Mouse (Mus musculus) 416B (cell line): ENCODE measurements around the gene Atp5j.

Experiments used
- DNase-seq: peaks from one replicate; pipeline ENCODE4 v3.0.0; 2011; ENCODE audit warnings: low read depth

Atp5j gene

DNA sequence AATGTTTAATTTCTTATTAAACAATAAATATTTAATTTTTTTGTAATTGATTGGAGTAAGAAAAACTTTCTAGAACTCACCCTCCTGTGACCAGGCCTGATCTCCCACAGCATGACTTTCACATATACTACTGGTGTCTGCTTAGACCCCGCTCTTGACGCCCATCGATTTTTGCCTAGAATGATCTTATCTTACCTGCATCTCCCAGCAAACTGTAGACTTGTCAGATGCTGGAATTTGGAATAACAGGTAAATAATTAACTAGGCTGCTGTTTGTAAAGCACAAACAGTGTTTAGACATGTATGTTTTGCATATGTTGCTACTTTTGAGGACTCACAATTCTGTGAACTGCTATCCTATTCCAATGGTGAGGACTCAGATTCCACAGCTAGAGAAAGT lies 29.2 kb downstream of the Atp5j start:
- DNase-seq, result no peak

GRCm38 (mm10) chr16:84804866-84805265 lies 30.6 kb downstream of the Atp5j start:
- no peak for DNase-seq

DNA sequence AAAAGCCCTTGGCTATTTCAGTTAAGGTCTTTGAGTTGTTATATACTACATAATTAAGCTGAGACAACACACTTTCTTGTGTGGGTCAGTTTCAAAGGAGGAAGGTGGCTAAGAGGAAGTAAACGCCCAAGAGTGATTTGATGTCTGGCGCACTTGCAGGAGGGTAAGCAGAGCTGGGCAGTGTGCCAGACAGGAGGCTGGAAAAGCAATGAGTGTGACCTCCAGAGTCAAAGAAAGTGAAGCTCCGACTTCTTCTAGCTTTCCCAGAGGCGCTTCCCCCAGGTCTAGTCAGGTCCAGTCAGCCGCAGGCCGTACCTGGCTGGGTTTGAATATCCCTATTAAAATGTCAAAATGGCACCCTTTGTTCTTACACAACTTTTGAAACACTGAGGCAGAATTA lies 33.2 kb downstream of the Atp5j start:
- peak; percentile 83 for DNase-seq

DNA sequence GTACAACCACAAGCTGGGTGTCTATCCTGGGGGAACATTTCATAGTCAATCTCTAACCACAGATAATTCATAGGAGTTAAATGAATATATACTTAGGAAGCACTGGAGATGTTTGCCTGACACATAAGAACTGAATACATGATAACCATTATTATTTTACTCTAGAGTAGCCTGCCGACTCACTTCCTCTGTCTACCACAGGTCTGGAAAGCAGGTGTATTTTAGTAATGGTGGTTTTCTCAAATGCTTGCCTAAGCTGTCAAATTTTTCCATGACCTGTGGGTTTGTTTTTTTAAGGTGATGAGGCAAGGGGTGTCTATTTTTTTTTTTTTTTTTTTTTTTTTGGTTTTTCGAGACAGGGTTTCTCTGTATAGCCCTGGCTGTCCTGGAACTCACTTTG lies 35.4 kb downstream of the Atp5j start:
- peak; percentile 80 for DNase-seq

DNA sequence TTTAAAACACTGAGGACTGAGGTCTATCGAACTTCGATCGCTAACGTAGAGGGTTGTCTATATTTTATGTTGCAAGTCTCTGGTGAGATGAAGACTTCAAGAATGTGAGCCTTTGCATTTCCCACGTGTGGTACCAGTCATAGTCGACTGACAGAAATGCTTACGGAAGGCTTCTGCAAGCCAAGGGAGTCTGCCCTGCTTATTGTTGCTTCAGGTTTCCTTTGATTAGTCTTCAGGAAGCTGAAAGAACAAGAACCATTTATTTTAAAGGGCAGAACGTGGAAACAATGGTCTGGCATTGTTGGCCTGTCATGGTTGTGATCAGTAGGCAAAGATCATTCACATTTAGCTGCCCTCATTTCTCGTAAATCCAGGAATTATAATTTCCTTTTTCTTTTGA lies 38.7 kb downstream of the Atp5j start:
- DNase-seq, result no peak

GRCm38 (mm10) chr16:84795337-84795736 lies 40.1 kb downstream of the Atp5j start:
- DNase-seq, result no peak

GRCm38 (mm10) chr16:84793401-84793800 lies 42.0 kb downstream of the Atp5j start:
- no peak for DNase-seq

DNA sequence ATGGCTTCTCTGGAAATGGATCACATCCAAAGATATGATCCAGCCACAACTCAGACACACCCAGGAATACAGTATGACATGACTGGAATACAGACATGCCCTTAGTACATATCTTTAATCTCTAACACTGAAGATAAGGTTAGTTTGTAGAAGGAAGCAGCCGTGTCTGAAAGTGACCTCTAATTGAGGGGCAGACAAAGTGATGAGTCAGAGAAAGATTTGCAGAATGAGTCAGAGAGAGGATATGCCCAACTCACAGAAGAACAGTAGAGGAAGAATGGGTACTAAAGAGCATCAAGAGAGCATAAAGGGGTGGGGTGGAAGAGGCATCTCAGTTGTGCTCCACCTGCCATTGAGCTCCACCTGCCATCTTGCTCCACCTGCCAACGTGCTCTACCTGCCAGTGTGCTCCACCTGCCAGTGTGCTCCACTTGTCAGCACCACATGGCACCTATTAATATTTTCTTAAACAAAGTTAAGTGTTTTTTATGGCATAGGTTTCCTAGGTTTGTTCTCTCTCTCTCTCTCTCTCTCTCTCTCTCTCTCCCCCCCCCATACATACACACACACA lies 44.7 kb downstream of the Atp5j start:
- no peak for DNase-seq

DNA sequence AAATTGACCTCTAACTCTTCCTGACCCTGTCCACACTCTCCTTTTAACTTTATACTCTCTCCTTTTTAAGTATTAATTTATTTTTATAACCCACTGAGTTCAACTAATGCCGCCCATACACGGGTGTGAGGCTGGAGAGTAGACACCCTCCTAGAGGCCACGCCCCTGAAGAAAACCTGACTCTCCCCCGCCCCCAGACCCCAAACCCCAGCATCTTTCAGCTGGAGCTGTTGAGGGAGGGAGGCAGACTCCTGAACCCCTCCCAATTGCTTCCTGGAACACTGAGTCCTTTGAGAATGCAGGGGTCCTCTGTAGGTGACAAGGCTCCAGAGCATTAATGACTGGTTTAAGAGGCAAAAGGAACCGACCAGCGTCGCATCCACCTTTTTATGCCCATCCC lies 50.5 kb downstream of the Atp5j start:
- DNase-seq, result no peak

GRCm38 (mm10) chr16:84783279-84783678 lies 52.1 kb downstream of the Atp5j start:
- peak; percentile 20 for DNase-seq

DNA sequence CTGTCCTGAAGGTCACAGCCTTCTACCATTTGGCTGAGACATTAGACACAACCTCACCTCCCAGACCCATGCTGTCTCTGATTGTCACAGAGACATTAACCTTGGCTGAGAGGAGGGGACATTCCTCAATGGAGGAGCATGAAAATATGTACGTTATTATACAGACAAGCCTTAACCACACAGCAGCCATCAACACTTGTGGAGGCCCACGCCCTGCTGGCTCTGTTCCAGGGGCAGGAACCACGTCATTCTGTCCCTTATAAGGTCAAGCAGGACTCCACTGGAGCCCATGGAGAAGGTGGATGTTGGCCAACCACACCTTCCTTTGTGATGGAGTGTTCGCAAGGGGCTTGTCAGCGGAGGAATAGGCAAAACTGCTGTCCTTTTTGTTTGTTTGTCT lies 55.7 kb downstream of the Atp5j start:
- no peak for DNase-seq

DNA sequence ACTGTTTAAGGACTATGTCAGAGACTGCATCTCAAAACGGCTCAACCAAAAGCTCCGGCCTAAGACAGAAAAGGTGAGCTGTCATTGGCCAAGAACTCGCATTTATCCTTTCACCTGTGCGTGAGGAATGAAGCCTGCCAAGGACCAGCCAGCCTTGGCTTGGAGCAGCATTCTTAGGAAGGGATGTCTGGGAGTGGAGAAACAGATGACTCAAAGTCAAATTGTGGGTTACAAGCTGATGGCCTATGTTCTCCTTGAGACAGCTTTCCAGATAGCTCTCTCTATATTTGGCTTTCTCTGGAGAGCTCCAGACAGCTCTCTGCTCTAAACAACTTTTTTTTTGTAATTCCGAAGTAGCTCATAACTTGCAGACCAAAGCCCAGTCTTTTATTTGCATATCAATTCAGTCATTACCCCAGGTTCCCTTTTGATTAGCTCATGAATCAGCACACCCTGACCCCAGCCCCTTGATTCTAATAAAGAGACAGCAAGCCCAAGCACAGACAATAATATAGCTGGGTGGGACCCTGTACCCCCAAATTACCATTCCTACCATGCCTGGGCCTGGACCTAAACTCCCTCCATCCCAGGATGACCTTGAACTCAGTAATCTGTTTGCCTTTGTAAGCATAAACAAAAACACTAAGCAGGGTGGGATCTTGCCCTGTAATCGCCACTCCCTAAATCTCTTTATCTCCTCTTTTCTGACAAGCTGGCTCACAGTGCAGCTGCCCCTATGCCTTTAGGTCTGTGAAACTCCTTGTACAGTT lies 56.4 kb downstream of the Atp5j start:
- no peak for DNase-seq

DNA sequence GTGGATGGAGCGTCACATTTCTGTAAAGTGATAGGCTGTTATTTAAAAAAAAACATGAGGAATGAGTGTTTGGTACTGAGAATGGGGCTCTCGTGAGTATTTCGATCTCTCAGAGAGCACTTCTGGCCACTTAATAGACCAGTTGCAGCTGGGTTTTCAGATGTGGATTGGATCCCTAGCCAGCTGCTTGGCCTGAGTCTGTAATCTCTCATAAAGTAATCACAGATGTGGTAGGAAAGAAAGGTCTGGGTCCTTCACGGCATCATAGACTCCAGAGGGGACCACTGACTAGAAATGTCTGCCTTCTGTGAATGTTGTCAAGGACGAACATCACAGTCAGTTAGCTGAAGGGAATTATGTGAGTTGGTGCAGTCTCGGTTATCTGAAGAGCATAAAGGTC lies 57.0 kb downstream of the Atp5j start:
- DNase-seq, result no peak
